Mouse (Mus musculus) hindbrain, embryonic 10.5 days (tissue): ENCODE results near the gene Eef1a2. TPM values are rescaled to one million over a fixed set of nuclear protein-coding genes. Genes with fewer than 3 reads are reported as not detected.

Experiments
- DNase-seq: peaks from one replicate; pipeline ENCODE4 v3.0.0-alpha.2; 2017; ENCODE audit warnings: low spot score
- H3K27ac ChIP-seq: fragments of 300-500 bp; sonication (generic); 2 replicates; pipeline ENCODE4 v1.5.1; 2016; ENCODE audit warnings: mild to moderate bottlenecking, moderate library complexity
- H3K27me3 ChIP-seq: fragments of 300-500 bp; sonication (generic); 2 replicates; pipeline ENCODE4 v1.6.1; 2016; ENCODE audit warnings: mild to moderate bottlenecking; ENCODE audit not compliant: poor library complexity, insufficient read depth, severe bottlenecking
- H3K36me3 ChIP-seq: fragments of 300-500 bp; sonication (generic); 2 replicates; pipeline ENCODE4 v1.6.1; 2016; ENCODE audit warnings: mild to moderate bottlenecking, moderate library complexity
- H3K4me1 ChIP-seq: fragments of 300-500 bp; sonication (generic); replicated peaks from 2 replicates; pipeline ENCODE4 v1.6.1; 2016; ENCODE audit warnings: mild to moderate bottlenecking
- H3K4me3 ChIP-seq: fragments of 300-500 bp; sonication (generic); 2 replicates; pipeline ENCODE4 v1.5.1; 2016; ENCODE audit warnings: mild to moderate bottlenecking, moderate library complexity
- H3K9me3 ChIP-seq: fragments of 300-500 bp; sonication (generic); 2 replicates; pipeline ENCODE4 v1.6.1; 2016; ENCODE audit warnings: mild to moderate bottlenecking, moderate library complexity
- WGBS: fragments of 180-500 bp; shearing (Covaris S2); methylation state at CpG from one replicate; pipeline ENCODE4 v1.1.7; 2016; 5-methylcytosine and 5-hydroxymethylcytosine counted together
- polyA plus RNA-seq: library from polyadenylated mRNA; unstranded; fragments of >200 nt; fragmentation: Nextera tagmentation; extraction: Ambion mirVana; gene quantifications from 2 replicates; pipeline ENCODE4 v1.2.1, GENCODE M21; 2016

Eef1a2 gene
- polyA plus RNA-seq, 1 experiment from 2014 or later, result 0.47 TPM

- no peak for DNase-seq
- Histone ChIP-seq H3K4me3 (no peak overlapping the region), H3K27ac (peak overlapping the region; percentile 72), H3K27me3 (no peaks in the 10 kb centered on the region), H3K4me1 (peaks cover 44% of the 10 kb centered on the region), H3K9me3 (no peaks in the 10 kb centered on the region), H3K36me3 (no peaks in the 10 kb centered on the region)
- 29% methylated on average over 10 of the region's 10 CpGs for whole genome bisulfite sequencing
Observed at GRCm38 (mm10) chr2:181119952-181120351, 36.9 kb downstream of the Eef1a2 start.

GRCm38 (mm10) chr2:181116436-181116835, 40.4 kb downstream of the Eef1a2 start:
- Histone ChIP-seq H3K4me1 (peaks cover 47% of the 10 kb centered on the region), H3K27me3 (no peaks in the 10 kb centered on the region), H3K27ac (no peak overlapping the region), H3K4me3 (no peak overlapping the region), H3K36me3 (no peaks in the 10 kb centered on the region), H3K9me3 (no peaks in the 10 kb centered on the region)
- 89% methylated on average over 5 of the region's 5 CpGs for WGBS
- DNase-seq, result no peak

GRCm38 (mm10) chr2:181115367-181115766, 41.4 kb downstream of the Eef1a2 start:
- H3K9me3 ChIP-seq, result no peaks in the 10 kb centered on the region
- 82% methylated on average over 3 of the region's 3 CpGs for WGBS
- H3K36me3 ChIP-seq, result no peaks in the 10 kb centered on the region
- peaks cover 41% of the 10 kb centered on the region for H3K4me1 ChIP-seq
- no peak for DNase-seq
- no peaks in the 10 kb centered on the region for H3K27me3 ChIP-seq
- no peak overlapping the region for H3K27ac ChIP-seq
- no peak overlapping the region for H3K4me3 ChIP-seq

- peak overlapping the region; percentile 64 for H3K27ac ChIP-seq
- DNase-seq, result peak; percentile 28
- H3K4me3 ChIP-seq, result no peak overlapping the region
- H3K36me3 ChIP-seq, result no peaks in the 10 kb centered on the region
- no peaks in the 10 kb centered on the region for H3K27me3 ChIP-seq
- no peaks in the 10 kb centered on the region for H3K9me3 ChIP-seq
- peaks cover 29% of the 10 kb centered on the region for H3K4me1 ChIP-seq
- WGBS, result 58% methylated on average over 8 of the region's 8 CpGs
Observed at GRCm38 (mm10) chr2:181113762-181114361, 43.0 kb downstream of the Eef1a2 start.

GRCm38 (mm10) chr2:181111665-181112064, 45.1 kb downstream of the Eef1a2 start:
- no peak for DNase-seq
- Histone ChIP-seq H3K27me3 (no peaks in the 10 kb centered on the region), H3K4me3 (no peak overlapping the region), H3K36me3 (no peaks in the 10 kb centered on the region), H3K4me1 (peaks cover 25% of the 10 kb centered on the region), H3K9me3 (no peaks in the 10 kb centered on the region), H3K27ac (no peak overlapping the region)
- WGBS, result 97% methylated on average over 1 of the region's 1 CpGs

DNA sequence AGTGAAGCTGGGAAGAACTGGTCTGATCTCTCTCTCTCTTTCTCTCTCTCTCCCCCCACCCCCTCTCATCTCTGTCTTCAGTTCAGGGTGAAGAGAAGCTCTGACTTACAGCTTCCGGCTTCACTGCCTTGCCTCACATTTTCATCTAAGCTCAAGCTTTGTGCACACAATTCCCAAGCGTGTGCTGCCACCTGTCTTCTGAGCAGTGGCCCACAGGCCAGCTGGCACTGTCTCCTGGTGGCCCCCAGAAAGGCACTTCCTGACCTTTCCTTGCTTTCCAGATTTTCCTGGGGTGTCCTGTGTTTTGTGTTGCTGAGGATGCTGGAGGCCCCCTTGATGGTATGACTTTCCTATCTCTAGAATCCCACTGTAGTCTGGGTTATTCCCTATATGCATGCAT, 52.7 kb downstream of the Eef1a2 start:
- Histone ChIP-seq H3K9me3 (no peaks in the 10 kb centered on the region), H3K27ac (no peak overlapping the region), H3K4me1 (peaks cover 20% of the 10 kb centered on the region), H3K36me3 (no peaks in the 10 kb centered on the region), H3K4me3 (no peak overlapping the region), H3K27me3 (no peaks in the 10 kb centered on the region)
- WGBS, result 64% methylated on average over 2 of the region's 2 CpGs
- no peak for DNase-seq

DNA sequence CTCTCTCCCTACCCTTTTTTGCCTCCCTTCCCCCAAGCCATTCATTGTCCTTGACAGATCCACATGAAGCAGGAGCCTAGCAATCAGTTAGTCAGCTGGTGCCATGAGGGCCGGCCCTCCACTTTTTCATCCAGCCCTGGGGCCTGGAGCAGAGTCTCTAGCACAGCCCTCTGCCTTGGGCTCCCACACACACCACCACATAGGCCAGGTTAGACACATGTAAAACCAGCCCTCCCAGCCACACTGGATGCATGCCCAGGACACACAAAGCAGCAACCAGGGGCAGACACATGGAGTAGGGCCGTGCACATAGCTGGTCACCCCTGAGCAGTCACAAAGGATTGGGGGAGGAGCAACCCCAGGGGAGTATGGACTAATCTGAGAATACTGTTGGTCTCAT, 54.7 kb downstream of the Eef1a2 start:
- Histone ChIP-seq H3K36me3 (no peaks in the 10 kb centered on the region), H3K4me3 (no peak overlapping the region), H3K9me3 (no peaks in the 10 kb centered on the region), H3K4me1 (peaks cover 20% of the 10 kb centered on the region), H3K27me3 (no peaks in the 10 kb centered on the region), H3K27ac (peak overlapping the region; percentile 76)
- DNase-seq, result peak; percentile 35
- 20% methylated on average over 2 of the region's 2 CpGs for whole genome bisulfite sequencing

DNA sequence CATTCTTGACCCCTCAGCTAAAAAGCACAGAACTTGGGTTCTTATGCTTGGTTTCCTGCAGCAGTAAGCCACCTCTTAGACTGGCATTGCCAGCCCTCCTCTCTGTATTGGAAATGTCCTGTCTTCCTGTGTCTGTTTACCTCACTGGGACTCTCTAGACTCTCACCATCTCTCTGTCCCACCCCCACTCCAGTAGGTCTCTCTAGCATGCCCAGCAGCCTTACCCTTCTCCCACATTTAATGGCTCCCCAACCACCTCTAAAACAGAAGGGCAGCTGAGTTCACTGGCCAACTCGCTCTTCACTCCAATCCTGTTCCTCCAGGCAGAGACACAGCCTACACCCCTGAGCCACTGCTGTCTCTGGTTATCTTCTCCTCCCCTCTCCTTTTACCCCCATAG, 55.2 kb downstream of the Eef1a2 start:
- WGBS, result 59% methylated on average over 1 of the region's 1 CpGs
- peak overlapping the region; percentile 76 for H3K27ac ChIP-seq
- DNase-seq, result no peak

DNA sequence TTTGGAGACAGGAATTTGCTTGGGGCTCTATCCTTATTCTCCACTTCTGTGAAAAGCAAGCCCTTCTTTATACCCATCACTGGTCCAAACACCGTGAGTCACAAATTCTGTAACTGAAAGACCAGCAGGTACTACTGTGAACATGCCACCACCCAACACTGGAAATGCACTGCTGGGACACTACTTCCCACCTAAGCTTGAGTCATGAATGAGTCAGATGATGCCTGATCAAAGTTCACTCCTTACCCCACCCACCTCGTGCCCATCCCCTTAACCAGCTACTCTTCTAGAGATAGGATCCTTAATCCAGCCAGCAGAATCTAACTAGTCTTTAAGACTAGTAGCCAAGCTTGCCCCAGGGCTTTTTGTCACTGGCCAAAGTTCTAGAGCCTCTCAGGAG, 56.7 kb downstream of the Eef1a2 start:
- Histone ChIP-seq H3K9me3 (no peaks in the 10 kb centered on the region), H3K27ac (no peak overlapping the region), H3K36me3 (no peaks in the 10 kb centered on the region), H3K4me3 (no peak overlapping the region), H3K4me1 (peaks cover 25% of the 10 kb centered on the region), H3K27me3 (no peaks in the 10 kb centered on the region)
- WGBS, result 89% methylated on average over 2 of the region's 2 CpGs
- DNase-seq, result no peak

More for the DNA sequence above, 55.2 kb downstream of the Eef1a2 start:
- H3K9me3 ChIP-seq, result no peaks in the 10 kb centered on the region
- H3K4me3 ChIP-seq, result no peak overlapping the region
- no peaks in the 10 kb centered on the region for H3K27me3 ChIP-seq
- H3K36me3 ChIP-seq, result no peaks in the 10 kb centered on the region
- H3K4me1 ChIP-seq, result peaks cover 20% of the 10 kb centered on the region

Other genes starting within 250 kb of the Eef1a2 start
- gene Ythdf1, start 236.1 kb downstream of the Eef1a2 start, polyA plus RNA-seq, result 62.0 and 67.1 TPM in 2 replicates
- 0.52 and 1.3 TPM in 2 replicates for gene Birc7, start 228.0 kb downstream of the Eef1a2 start, polyA plus RNA-seq
- 79.3 and 108 TPM in 2 replicates for gene Nkain4, start 202.3 kb downstream of the Eef1a2 start, polyA plus RNA-seq
- gene Arfgap1, start 189.8 kb downstream of the Eef1a2 start, polyA plus RNA-seq, result 85.4 and 89.4 TPM in 2 replicates
- gene Col20a1, start 170.5 kb downstream of the Eef1a2 start, polyA plus RNA-seq, result 0.35 and 0.56 TPM in 2 replicates
- gene Chrna4, start 113.5 kb downstream of the Eef1a2 start, polyA plus RNA-seq, result 23.7 and 44.1 TPM in 2 replicates
- gene Kcnq2, start 21.7 kb downstream of the Eef1a2 start, polyA plus RNA-seq, result 5.4 and 15.5 TPM in 2 replicates
- 324 and 415 TPM in 2 replicates for gene Ppdpf, start 30.2 kb upstream of the Eef1a2 start, polyA plus RNA-seq
- gene Ptk6, start 45.8 kb upstream of the Eef1a2 start, polyA plus RNA-seq, result not detected in 2 replicates
- gene Srms, start 56.2 kb upstream of the Eef1a2 start, polyA plus RNA-seq, result 0.07 TPM in 1 of 2 replicates, not detected in the other
- 0.26 and 0.32 TPM in 2 replicates for gene Fndc11, start 63.0 kb upstream of the Eef1a2 start, polyA plus RNA-seq
- gene Helz2, start 85.0 kb upstream of the Eef1a2 start, polyA plus RNA-seq, result 0.52 and 1.00 TPM in 2 replicates
- 19.0 and 20.0 TPM in 2 replicates for gene Gmeb2, start 131.0 kb upstream of the Eef1a2 start, polyA plus RNA-seq
- 122 and 329 TPM in 2 replicates for gene Stmn3, start 157.5 kb upstream of the Eef1a2 start, polyA plus RNA-seq
- gene Rtel1, start 162.7 kb upstream of the Eef1a2 start, polyA plus RNA-seq, result 57.7 and 68.1 TPM in 2 replicates
- 45.4 and 53.0 TPM in 2 replicates for gene Zgpat, start 207.9 kb upstream of the Eef1a2 start, polyA plus RNA-seq
- 75.3 and 75.4 TPM in 2 replicates for gene Arfrp1, start 208.4 kb upstream of the Eef1a2 start, polyA plus RNA-seq
- gene Lime1, start 223.1 kb upstream of the Eef1a2 start, polyA plus RNA-seq, result 29.5 and 29.7 TPM in 2 replicates